Mouse (Mus musculus) hindbrain, embryonic 15.5 days (tissue): ENCODE results near the gene Colgalt1. TPM values are rescaled to one million over a fixed set of nuclear protein-coding genes. Genes with fewer than 3 reads are reported as not detected.

Experiments
- ATAC-seq: fragments of 200-750 bp; cut with Nextera tagmentation; 2 replicates; pipeline ENCODE4 v1.8.0; 2017; ENCODE audit warnings: low read depth, moderate number of reproducible peaks, moderate TSS enrichment; ENCODE audit not compliant: low FRiP score
- H3K27ac ChIP-seq: fragments of 300-500 bp; sonication (generic); replicated peaks from 2 replicates; pipeline ENCODE4 v1.5.1; 2015; ENCODE audit warnings: mild to moderate bottlenecking, inconsistent platforms
- H3K27me3 ChIP-seq: fragments of 300-500 bp; sonication (generic); 2 replicates; pipeline ENCODE4 v1.6.1; 2015; ENCODE audit warnings: control low read depth, inconsistent platforms
- H3K36me3 ChIP-seq: fragments of 300-500 bp; sonication (generic); 2 replicates; pipeline ENCODE4 v1.6.1; 2015; ENCODE audit warnings: control low read depth, inconsistent platforms
- H3K4me1 ChIP-seq: fragments of 300-500 bp; sonication (generic); replicated peaks from 2 replicates; pipeline ENCODE4 v1.6.1; 2015; ENCODE audit warnings: control low read depth, inconsistent platforms
- H3K4me2 ChIP-seq: fragments of 300-500 bp; sonication (generic); 2 replicates; pipeline ENCODE4 v1.6.1; 2015; ENCODE audit warnings: moderate library complexity, mild to moderate bottlenecking, inconsistent platforms
- H3K4me3 ChIP-seq: fragments of 300-500 bp; sonication (generic); 2 replicates; pipeline ENCODE4 v1.5.1; 2015; ENCODE audit warnings: mild to moderate bottlenecking, inconsistent platforms
- H3K9ac ChIP-seq: fragments of 300-500 bp; sonication (generic); 2 replicates; pipeline ENCODE4 v1.6.1; 2015; ENCODE audit warnings: inconsistent platforms
- H3K9me3 ChIP-seq: fragments of 300-500 bp; sonication (generic); 2 replicates; pipeline ENCODE4 v1.6.1; 2016; ENCODE audit warnings: control low read depth, inconsistent platforms
- WGBS: fragments of 180-500 bp; shearing (Covaris S2); methylation state at CpG from one replicate; pipeline ENCODE4 v1.1.7; 2015; 5-methylcytosine and 5-hydroxymethylcytosine counted together
- polyA plus RNA-seq: library from polyadenylated mRNA; unstranded; fragments of >200 nt; fragmentation: Nextera tagmentation; extraction: Ambion mirVana; gene quantifications from 2 replicates; pipeline ENCODE4 v1.2.1, GENCODE M21; 2015

The Colgalt1 gene
- polyA plus RNA-seq, 1 experiment from 2014 or later, result 78.2 TPM

DNA sequence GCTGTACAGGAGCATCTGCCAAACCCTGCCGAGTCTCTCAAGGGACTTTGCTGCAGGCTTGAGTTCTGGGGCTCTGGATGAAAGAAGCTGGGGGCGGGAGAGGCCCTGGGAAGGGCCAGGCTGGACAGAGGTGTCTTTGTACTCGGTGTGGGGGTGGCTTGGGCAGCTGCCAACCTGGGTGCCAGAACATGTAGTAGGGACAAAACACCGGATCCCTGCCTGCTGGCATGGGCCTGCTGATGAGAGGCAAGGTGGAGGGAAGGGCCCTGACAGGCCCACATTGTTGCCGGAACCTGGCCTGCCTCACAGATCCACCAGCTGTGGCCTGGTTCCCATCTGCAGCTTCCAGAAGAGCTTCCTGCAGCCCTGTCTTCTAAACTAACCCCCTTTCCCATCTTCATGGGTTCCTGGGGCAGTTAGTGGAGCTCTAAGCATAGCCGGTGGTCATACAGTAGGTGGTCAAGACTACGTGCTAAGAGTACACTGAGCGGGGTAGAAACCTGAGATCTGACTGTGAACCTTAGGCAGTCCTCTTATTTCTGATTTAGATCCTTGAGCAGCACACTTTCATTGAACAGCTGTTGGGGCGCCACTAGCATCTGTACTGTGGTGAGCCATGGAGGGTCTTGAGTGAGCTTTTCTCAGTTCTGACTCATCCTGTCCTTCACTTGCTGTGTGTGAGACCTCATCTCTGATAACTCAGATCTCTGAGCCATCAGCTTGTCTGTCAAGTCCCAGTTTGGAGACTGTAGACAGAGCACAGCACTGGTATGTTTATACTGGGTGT, 37.8 kb upstream of the Colgalt1 start:
- H3K27me3 ChIP-seq, result no peaks in the 10 kb centered on the region
- H3K4me1 ChIP-seq, result peaks cover 40% of the 10 kb centered on the region
- H3K27ac ChIP-seq, result peak overlapping the region; percentile 70
- no peaks in the 10 kb centered on the region for H3K36me3 ChIP-seq
- ATAC-seq, result no peak
- H3K4me3 ChIP-seq, result no peak overlapping the region
- H3K4me2 ChIP-seq, result peak overlapping the region; percentile 90
- H3K9me3 ChIP-seq, result no peaks in the 10 kb centered on the region
- no peak overlapping the region for H3K9ac ChIP-seq
- WGBS, result 62% methylated on average over 9 of the region's 9 CpGs

DNA sequence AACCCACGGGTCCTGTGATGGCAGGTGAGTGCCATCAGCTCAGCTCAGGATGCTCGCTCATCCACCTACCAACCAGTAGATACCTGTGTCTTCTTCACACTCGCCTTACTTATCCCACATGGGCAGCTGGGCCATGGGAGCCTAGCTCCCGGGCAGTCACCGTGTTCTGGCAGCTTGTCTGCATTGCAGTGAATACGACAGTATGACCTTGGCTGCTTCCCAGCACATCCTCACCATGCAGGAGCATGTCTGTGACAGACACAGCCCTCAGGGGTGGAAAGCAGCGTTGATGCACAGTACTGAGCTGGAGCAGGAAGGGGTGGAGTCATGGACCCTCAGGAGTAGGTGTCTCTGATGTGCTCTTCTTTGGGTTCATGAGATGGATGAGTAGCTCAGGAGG, 36.4 kb upstream of the Colgalt1 start:
- Histone ChIP-seq H3K9ac (no peak overlapping the region), H3K4me2 (no peak overlapping the region), H3K36me3 (no peaks in the 10 kb centered on the region), H3K27ac (0 out of 2 replicates have a peak overlapping the region, but pooled peaks have one; percentile 19), H3K4me1 (peaks cover 29% of the 10 kb centered on the region), H3K9me3 (no peaks in the 10 kb centered on the region), H3K27me3 (no peaks in the 10 kb centered on the region), H3K4me3 (no peak overlapping the region)
- ATAC-seq, result no peak
- 64% methylated on average over 7 of the region's 7 CpGs for WGBS

DNA sequence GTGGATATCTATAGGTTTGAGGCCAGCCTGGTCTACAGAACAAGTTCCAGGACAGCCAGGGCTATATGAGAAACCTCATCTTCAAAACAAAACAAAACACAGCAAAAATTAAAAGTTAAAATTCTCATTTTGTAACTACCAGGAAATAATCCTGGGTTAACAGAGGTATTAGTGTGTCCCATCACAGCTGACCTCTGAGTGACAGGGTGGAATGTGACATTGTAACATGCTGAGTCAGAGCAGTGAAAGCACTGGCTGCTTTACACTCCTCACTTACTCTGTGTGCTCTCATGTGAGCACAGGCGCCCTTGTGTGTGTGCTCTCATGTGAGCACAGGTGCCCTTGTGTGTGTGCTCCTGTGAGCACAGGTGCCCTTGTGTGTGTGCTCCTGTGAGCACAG, 35.8 kb upstream of the Colgalt1 start:
- H3K4me3 ChIP-seq, result no peak overlapping the region
- no peaks in the 10 kb centered on the region for H3K36me3 ChIP-seq
- peaks cover 33% of the 10 kb centered on the region for H3K4me1 ChIP-seq
- no peak overlapping the region for H3K27ac ChIP-seq
- H3K9me3 ChIP-seq, result no peaks in the 10 kb centered on the region
- H3K9ac ChIP-seq, result no peak overlapping the region
- no peaks in the 10 kb centered on the region for H3K27me3 ChIP-seq
- ATAC-seq, result no peak
- no peak overlapping the region for H3K4me2 ChIP-seq
- WGBS, result 71% methylated on average over 1 of the region's 1 CpGs

DNA sequence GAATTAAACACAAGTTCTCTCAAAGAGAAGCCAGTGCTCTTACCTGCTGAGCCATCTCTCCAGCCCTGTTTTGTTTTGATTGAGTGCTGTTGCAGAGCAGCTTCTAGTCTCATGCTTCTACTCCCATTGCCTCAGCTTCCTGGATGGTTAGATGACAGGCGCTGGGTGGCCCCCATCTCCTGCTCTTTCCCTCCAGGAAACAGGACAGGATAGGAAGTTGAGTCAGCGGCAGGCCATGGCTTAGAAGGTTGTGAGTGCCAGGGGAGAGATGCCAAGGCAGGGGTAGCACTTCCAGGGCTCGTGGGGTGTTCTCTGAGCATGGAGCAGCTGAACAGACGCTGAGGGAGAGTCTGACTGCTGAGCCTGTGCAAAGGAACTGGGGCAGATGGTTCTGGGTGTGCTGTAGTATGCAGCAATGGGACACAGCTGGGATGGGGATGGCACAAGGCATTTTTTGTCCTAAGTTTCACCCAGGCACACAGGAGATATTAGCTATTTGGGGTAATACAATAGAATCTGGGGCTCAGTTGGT, 32.9 kb upstream of the Colgalt1 start:
- Histone ChIP-seq H3K27me3 (no peaks in the 10 kb centered on the region), H3K4me3 (no peak overlapping the region), H3K9ac (no peak overlapping the region), H3K9me3 (no peaks in the 10 kb centered on the region), H3K4me1 (peaks cover 11% of the 10 kb centered on the region), H3K27ac (no peak overlapping the region), H3K36me3 (peaks cover 17% of the 10 kb centered on the region), H3K4me2 (no peak overlapping the region)
- WGBS, result 82% methylated on average over 4 of the region's 4 CpGs
- ATAC-seq, result no peak

DNA sequence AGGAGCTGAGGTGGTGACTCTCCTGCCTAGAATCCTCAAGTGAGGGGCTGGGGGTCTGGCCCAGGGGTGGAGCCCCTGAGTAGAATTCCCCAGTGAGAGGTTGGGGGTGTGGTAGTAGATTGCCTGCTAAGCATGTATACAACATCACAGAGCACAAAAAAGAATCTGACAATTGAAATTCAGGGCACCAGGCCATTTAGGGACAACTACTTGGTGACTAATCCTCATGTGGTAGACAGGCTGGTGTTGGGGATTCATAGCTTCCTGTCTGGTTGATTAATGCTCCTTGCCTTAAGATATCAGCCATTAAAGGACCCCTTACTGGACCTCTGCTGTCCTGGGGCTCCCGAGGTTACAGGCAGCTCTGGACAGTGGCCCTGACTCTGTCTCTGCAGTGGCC, 31.8 kb upstream of the Colgalt1 start:
- peaks cover 20% of the 10 kb centered on the region for H3K36me3 ChIP-seq
- H3K27ac ChIP-seq, result no peak overlapping the region
- WGBS, result 84% methylated on average over 1 of the region's 1 CpGs

DNA sequence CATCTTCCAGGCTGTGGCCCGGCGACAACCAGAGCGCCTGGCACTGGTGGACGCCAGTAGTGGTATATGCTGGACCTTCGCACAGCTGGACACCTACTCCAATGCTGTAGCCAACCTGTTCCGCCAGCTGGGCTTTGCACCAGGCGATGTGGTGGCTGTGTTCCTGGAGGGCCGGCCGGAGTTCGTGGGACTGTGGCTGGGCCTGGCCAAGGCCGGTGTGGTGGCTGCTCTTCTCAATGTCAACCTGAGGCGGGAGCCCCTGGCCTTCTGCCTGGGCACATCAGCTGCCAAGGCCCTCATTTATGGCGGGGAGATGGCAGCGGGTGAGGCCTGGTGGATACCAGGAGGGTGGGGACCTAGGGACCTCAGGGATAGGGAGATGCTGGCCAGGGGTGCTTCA, 31.3 kb upstream of the Colgalt1 start:
- Histone ChIP-seq H3K9me3 (no peaks in the 10 kb centered on the region), H3K4me3 (no peak overlapping the region), H3K4me1 (peaks cover 6% of the 10 kb centered on the region; the same call in 1 of the 2 replicates), H3K4me2 (no peak overlapping the region), H3K36me3 (peaks cover 24% of the 10 kb centered on the region), H3K27ac (0 out of 2 replicates have a peak overlapping the region, but pooled peaks have one; percentile 31), H3K9ac (no peak overlapping the region), H3K27me3 (no peaks in the 10 kb centered on the region)
- no peak for ATAC-seq
- 82% methylated on average over 14 of the region's 14 CpGs for WGBS

More for the DNA sequence above, 31.8 kb upstream of the Colgalt1 start:
- Histone ChIP-seq H3K4me2 (no peak overlapping the region), H3K9me3 (no peaks in the 10 kb centered on the region), H3K27me3 (no peaks in the 10 kb centered on the region), H3K9ac (no peak overlapping the region), H3K4me1 (peaks cover 6% of the 10 kb centered on the region; the same call in 1 of the 2 replicates), H3K4me3 (no peak overlapping the region)
- ATAC-seq, result no peak

DNA sequence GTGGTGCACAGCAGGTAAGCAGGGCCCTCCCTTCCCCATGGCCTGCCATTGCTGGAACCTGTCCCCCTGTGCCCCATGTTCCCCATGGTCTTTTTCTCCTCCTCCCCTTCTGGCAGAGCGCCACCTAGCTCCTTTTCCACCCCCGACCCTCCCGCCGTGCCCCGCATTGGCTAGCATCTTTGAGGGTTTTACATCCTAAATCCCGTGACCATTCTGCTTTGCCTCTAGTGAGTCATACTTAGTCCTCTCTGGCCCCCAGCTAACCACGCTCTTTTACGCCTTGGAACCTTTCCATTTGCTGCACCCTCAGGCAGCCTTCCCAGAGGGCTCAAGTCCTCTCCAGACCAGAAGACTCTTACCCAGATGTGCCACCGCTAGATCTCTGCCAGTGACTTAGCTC, 30.6 kb upstream of the Colgalt1 start:
- H3K27ac ChIP-seq, result no peak overlapping the region
- no peak overlapping the region for H3K4me2 ChIP-seq
- no peaks in the 10 kb centered on the region for H3K9me3 ChIP-seq
- H3K36me3 ChIP-seq, result peaks cover 32% of the 10 kb centered on the region
- no peak overlapping the region for H3K4me3 ChIP-seq
- H3K27me3 ChIP-seq, result no peaks in the 10 kb centered on the region
- 25% methylated on average over 9 of the region's 9 CpGs for WGBS
- H3K9ac ChIP-seq, result no peak overlapping the region
- no peak; the same call in 1 of the 2 replicates for ATAC-seq
- H3K4me1 ChIP-seq, result peaks cover 6% of the 10 kb centered on the region; the same call in 1 of the 2 replicates

DNA sequence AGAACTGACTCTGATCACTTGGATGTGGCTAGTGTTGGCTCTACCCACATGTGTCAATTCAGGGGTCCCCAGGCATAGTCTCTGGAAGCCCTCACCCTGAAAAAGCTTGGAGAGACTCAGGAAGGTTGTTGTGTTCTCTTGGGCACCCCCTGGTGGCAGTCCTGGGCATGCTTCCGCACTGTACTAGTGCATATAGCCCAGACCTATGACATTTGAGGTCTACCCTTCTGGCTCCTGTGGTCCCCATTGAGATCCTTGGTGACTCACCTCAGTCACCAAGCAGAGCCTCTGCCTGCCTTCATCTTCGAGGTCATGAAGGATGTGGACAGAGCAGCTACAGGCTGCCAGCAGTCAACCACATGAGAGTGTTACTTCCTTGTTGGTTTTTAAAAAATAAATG, 23.9 kb upstream of the Colgalt1 start:
- Histone ChIP-seq H3K36me3 (peaks cover 33% of the 10 kb centered on the region), H3K9ac (no peak overlapping the region), H3K9me3 (no peaks in the 10 kb centered on the region), H3K4me2 (no peak overlapping the region), H3K27ac (no peak overlapping the region), H3K4me3 (no peak overlapping the region), H3K27me3 (no peaks in the 10 kb centered on the region), H3K4me1 (peaks cover 10% of the 10 kb centered on the region)
- 80% methylated on average over 2 of the region's 2 CpGs for WGBS
- no peak for ATAC-seq

DNA sequence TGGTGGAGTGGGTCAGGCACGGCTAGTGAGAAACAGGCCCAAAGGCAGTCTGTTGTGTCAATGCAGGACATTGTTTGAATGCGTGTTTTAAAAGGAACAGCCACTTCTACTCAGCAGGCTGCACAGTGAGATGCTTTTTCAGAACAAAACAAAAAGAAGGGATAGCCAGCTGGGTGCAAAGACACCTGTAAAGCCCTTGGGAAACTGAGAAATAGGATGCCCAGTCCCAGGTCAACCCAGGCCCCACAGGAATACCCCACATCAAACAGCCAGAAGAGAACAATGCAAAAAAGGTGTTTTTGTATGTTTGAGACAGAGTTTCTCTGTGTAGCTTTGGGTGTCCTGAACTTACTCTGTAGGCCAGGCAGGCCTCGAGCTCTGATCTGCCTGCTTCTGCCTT, 22.0 kb upstream of the Colgalt1 start:
- Histone ChIP-seq H3K4me1 (peaks cover 23% of the 10 kb centered on the region), H3K4me2 (no peak overlapping the region), H3K27me3 (no peaks in the 10 kb centered on the region), H3K36me3 (peaks cover 29% of the 10 kb centered on the region), H3K9ac (no peak overlapping the region), H3K27ac (no peak overlapping the region), H3K9me3 (no peaks in the 10 kb centered on the region), H3K4me3 (no peak overlapping the region)
- no peak for ATAC-seq
- 60% methylated on average over 3 of the region's 3 CpGs for WGBS

DNA sequence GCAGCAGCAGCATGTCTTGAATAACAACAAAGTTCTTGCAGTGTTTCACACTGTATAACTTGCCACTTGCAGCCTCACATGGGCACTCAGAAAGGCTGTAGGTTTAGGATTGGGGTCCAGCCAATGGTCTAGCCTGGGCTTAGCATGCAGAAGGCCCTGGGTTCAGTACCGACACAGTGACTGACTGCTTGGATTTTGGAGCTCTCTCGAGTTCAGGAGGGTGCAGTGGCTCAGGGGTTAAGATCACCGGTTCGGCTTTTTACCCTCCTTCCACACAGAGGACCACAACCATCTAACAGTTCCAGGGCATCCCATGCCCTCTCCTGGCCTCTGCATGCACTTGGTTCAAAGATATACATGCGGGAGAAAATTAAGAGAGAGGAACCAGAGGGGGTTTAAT, 19.8 kb upstream of the Colgalt1 start:
- Histone ChIP-seq H3K27ac (peak overlapping the region; percentile 99), H3K36me3 (peaks cover 7% of the 10 kb centered on the region), H3K9me3 (no peaks in the 10 kb centered on the region), H3K4me1 (peaks cover 33% of the 10 kb centered on the region), H3K4me3 (peak overlapping the region; percentile 83), H3K9ac (peak overlapping the region; percentile 94), H3K27me3 (no peaks in the 10 kb centered on the region), H3K4me2 (peak overlapping the region; percentile 97)
- ATAC-seq, result no peak
- 27% methylated on average over 5 of the region's 5 CpGs for WGBS

DNA sequence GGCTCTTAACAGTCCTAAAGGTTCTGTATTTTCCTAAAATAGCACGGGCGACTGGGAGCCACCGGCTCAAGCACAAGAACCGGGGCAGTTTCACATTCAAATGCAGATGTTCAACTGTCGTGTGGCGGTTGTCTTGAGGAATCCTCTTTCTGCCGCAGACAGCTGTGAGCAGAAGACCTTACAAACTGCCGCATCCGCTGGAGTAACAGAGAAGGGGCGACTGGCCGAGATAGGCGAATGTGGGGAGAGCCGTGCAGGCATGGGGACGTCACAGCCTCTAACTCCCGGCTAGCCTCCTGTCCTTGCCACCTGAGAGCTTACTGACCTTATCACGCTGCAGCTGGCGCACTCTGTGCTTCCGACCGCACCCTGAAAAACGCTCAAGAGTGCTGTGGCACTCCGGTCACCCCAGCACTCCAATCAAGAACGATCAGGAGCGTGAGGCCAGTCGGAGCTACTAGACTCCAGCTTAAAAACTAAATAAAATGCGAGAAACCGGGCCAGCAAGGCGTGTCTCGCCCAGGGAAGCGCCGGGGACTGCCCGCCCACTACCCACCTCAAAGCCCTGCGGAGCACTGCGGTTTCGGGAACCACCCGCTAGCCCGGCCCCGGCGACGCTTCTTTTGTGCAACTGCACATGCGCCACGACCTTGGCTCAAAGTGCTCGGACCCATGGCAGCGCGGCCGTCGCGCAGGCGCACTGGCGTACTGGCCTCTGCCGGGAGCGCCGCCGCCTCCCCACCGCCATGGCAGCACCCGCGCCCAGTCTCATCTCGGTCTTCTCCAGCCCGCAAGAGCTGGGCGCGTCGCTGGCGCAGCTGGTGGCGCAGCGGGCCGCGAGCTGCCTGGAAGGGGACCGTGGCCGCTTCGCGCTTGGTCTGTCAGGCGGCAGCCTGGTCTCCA, 19.1 kb upstream of the Colgalt1 start, which contains the start of gene Pgls:
Gene Pgls (plus strand): TSS at position 706 of the 903 bp plus-strand sequence.
- ATAC-seq, result peak; percentile 87
- no peaks in the 10 kb centered on the region for H3K27me3 ChIP-seq
- H3K9me3 ChIP-seq, result no peaks in the 10 kb centered on the region
- peak within 1 kb of the TSS; percentile 97 for H3K4me2 ChIP-seq
- H3K4me3 ChIP-seq, result peak within 1 kb of the TSS; percentile 83
- H3K36me3 ChIP-seq, result peaks cover under 1% of the 10 kb centered on the region; the same call in 1 of the 2 replicates
- H3K27ac ChIP-seq, result peak within 1 kb of the TSS; percentile 99
- peaks cover 34% of the 10 kb centered on the region for H3K4me1 ChIP-seq
- peak within 1 kb of the TSS; percentile 94 for H3K9ac ChIP-seq
- WGBS, result under 1% methylated on average over 71 of the region's 71 CpGs
